Mouse (Mus musculus) kidney, postnatal 0 days (tissue): ENCODE data around the gene Gpr89. TPM values are rescaled to one million over a fixed set of nuclear protein-coding genes. Genes with fewer than 3 reads are reported as not detected.

Experiments used
- ATAC-seq: fragments of 200-750 bp; cut with Nextera tagmentation; replicated peaks from 2 replicates; pipeline ENCODE4 v1.8.0; 2017; ENCODE audit warnings: low read depth, moderate number of reproducible peaks, moderate TSS enrichment, moderate library complexity; ENCODE audit not compliant: low FRiP score
- DNase-seq: peaks from one replicate; pipeline ENCODE4 v3.0.0-alpha.2; 2016; ENCODE audit warnings: low spot score
- H3K27ac ChIP-seq: fragments of 300-500 bp; sonication (generic); 2 replicates; pipeline ENCODE4 v1.5.1; 2014; ENCODE audit warnings: mild to moderate bottlenecking
- H3K27me3 ChIP-seq: fragments of 300-500 bp; sonication (generic); 2 replicates; pipeline ENCODE4 v1.6.1; 2014; ENCODE audit warnings: low read length, mixed read lengths; ENCODE audit not compliant: insufficient read depth
- H3K36me3 ChIP-seq: fragments of 300-500 bp; sonication (generic); 2 replicates; pipeline ENCODE4 v1.6.1; 2014; ENCODE audit warnings: low read length, mixed read lengths; ENCODE audit not compliant: insufficient read depth
- H3K4me1 ChIP-seq: fragments of 300-500 bp; sonication (generic); replicated peaks from 2 replicates; pipeline ENCODE4 v1.6.1; 2014; ENCODE audit warnings: antibody characterized with exemption, low read length, mixed read lengths; ENCODE audit not compliant: insufficient read depth
- H3K4me2 ChIP-seq: fragments of 300-500 bp; sonication (generic); 2 replicates; pipeline ENCODE4 v1.6.1; 2014; ENCODE audit warnings: mild to moderate bottlenecking, low read length, moderate library complexity, mixed read lengths
- H3K4me3 ChIP-seq: fragments of 300-500 bp; sonication (generic); replicated peaks from 2 replicates; pipeline ENCODE4 v1.5.1; 2014; ENCODE audit warnings: low read depth, low read length
- H3K9ac ChIP-seq: fragments of 300-500 bp; sonication (generic); 2 replicates; pipeline ENCODE4 v1.6.1; 2014; ENCODE audit warnings: low read depth, low read length
- H3K9me3 ChIP-seq: fragments of 300-500 bp; sonication (generic); replicated peaks from 2 replicates; pipeline ENCODE4 v1.6.1; 2016; ENCODE audit warnings: low read length, inconsistent platforms, mixed read lengths
- CTCF ChIP-seq: IDR thresholded peaks from 2 replicates; pipeline ENCODE4 v1.5.1; 2016; ENCODE audit warnings: antibody characterized with exemption, low read depth, mild to moderate bottlenecking, moderate library complexity
- WGBS: fragments of 180-500 bp; shearing (Covaris S2); extraction: QIAGEN DNeasy Blood & Tissue Kit; methylation state at CpG from one replicate; pipeline ENCODE4 v1.1.7; 2014; 5-methylcytosine and 5-hydroxymethylcytosine counted together
- polyA plus RNA-seq: library from polyadenylated mRNA; unstranded; fragments of >200 nt; fragmentation: Nextera tagmentation; extraction: Ambion mirVana; gene quantifications from 2 replicates; pipeline ENCODE4 v1.2.1, GENCODE M21; 2015

Gpr89 gene
- 32.8 and 36.6 TPM in 2 replicates for polyA plus RNA-seq

GRCm38 (mm10) chr3:96904851-96905541 lies at the start of gene Gpr89:
Gpr89 (minus strand) TSS chr3:96905346.
- H3K27me3 ChIP-seq, result no peaks in the 10 kb centered on the region
- H3K27ac ChIP-seq, result no peak within 1 kb of the TSS
- H3K4me1 ChIP-seq, result no peaks in the 10 kb centered on the region
- H3K4me2 ChIP-seq, result peak within 1 kb of the TSS; percentile 76
- DNase-seq (peak; percentile 93), ATAC-seq (peak; percentile 96)
- TF ChIP-seq CTCF, result no peak
- no peaks in the 10 kb centered on the region for H3K36me3 ChIP-seq
- peak within 1 kb of the TSS; percentile 78 for H3K9ac ChIP-seq
- no peaks in the 10 kb centered on the region for H3K9me3 ChIP-seq
- under 1% methylated on average over 40 of the region's 40 CpGs for WGBS
- H3K4me3 ChIP-seq, result peak within 1 kb of the TSS; percentile 81

GRCm38 (mm10) chr3:96953489-96954233 lies 48.5 kb upstream of the Gpr89 start:
- no peak for TF ChIP-seq CTCF
- no peaks in the 10 kb centered on the region for H3K36me3 ChIP-seq
- no peak overlapping the region for H3K9ac ChIP-seq
- H3K4me3 ChIP-seq, result no peak overlapping the region
- DNase-seq, result peak; percentile 44
- H3K4me1 ChIP-seq, result no peaks in the 10 kb centered on the region
- no peaks in the 10 kb centered on the region for H3K9me3 ChIP-seq
- H3K27me3 ChIP-seq, result no peaks in the 10 kb centered on the region
- 0 out of 2 replicates have a peak, but pooled peaks have one; percentile 25 for ATAC-seq
- no peak overlapping the region for H3K27ac ChIP-seq
- H3K4me2 ChIP-seq, result peak overlapping the region; percentile 4; the same call in 1 of the 2 replicates
- WGBS, result 34% methylated on average over 14 of the region's 14 CpGs

GRCm38 (mm10) chr3:96942706-96943105 lies 37.6 kb upstream of the Gpr89 start:
- Histone ChIP-seq H3K9me3 (no peaks in the 10 kb centered on the region), H3K4me2 (no peak overlapping the region), H3K4me3 (no peak overlapping the region), H3K27ac (no peak overlapping the region), H3K36me3 (no peaks in the 10 kb centered on the region), H3K4me1 (no peaks in the 10 kb centered on the region), H3K27me3 (no peaks in the 10 kb centered on the region), H3K9ac (no peak overlapping the region)
- whole genome bisulfite sequencing, result 74% methylated on average over 2 of the region's 2 CpGs
- DNase-seq (no peak), ATAC-seq (no peak)
- no peak for TF ChIP-seq CTCF

GRCm38 (mm10) chr3:96938738-96939137 lies 33.6 kb upstream of the Gpr89 start:
- no peaks in the 10 kb centered on the region for H3K9me3 ChIP-seq

GRCm38 (mm10) chr3:96937606-96938005 lies 32.5 kb upstream of the Gpr89 start:
- DNase-seq, result no peak
- H3K4me2 ChIP-seq, result no peak overlapping the region

More at GRCm38 (mm10) chr3:96938738-96939137, 33.6 kb upstream of the Gpr89 start:
- peak; percentile 54 for ATAC-seq
- TF ChIP-seq CTCF, result peak; percentile 99
- H3K4me1 ChIP-seq, result no peaks in the 10 kb centered on the region
- no peak overlapping the region for H3K4me2 ChIP-seq
- H3K36me3 ChIP-seq, result no peaks in the 10 kb centered on the region
- H3K4me3 ChIP-seq, result no peak overlapping the region
- peak; percentile 94 for DNase-seq
- 10% methylated on average over 11 of the region's 11 CpGs for WGBS
- no peaks in the 10 kb centered on the region for H3K27me3 ChIP-seq
- H3K27ac ChIP-seq, result no peak overlapping the region
- H3K9ac ChIP-seq, result no peak overlapping the region

GRCm38 (mm10) chr3:96936241-96936640 lies 31.1 kb upstream of the Gpr89 start:
- H3K36me3 ChIP-seq, result no peaks in the 10 kb centered on the region
- H3K9me3 ChIP-seq, result no peaks in the 10 kb centered on the region
- H3K4me2 ChIP-seq, result no peak overlapping the region
- DNase-seq, result peak; percentile 94
- TF ChIP-seq CTCF, result peak; percentile 99
- H3K9ac ChIP-seq, result no peak overlapping the region
- peaks cover 1% of the 10 kb centered on the region; the same call in 1 of the 2 replicates for H3K4me1 ChIP-seq
- H3K27me3 ChIP-seq, result no peaks in the 10 kb centered on the region
- no peak for ATAC-seq
- no peak overlapping the region for H3K4me3 ChIP-seq
- WGBS, result 9% methylated on average over 6 of the region's 6 CpGs
- no peak overlapping the region for H3K27ac ChIP-seq

More at GRCm38 (mm10) chr3:96937606-96938005, 32.5 kb upstream of the Gpr89 start:
- Histone ChIP-seq H3K27ac (no peak overlapping the region), H3K9me3 (no peaks in the 10 kb centered on the region), H3K36me3 (no peaks in the 10 kb centered on the region), H3K9ac (no peak overlapping the region), H3K4me3 (no peak overlapping the region), H3K4me1 (no peaks in the 10 kb centered on the region), H3K27me3 (no peaks in the 10 kb centered on the region)
- 14% methylated on average over 5 of the region's 5 CpGs for WGBS
- ATAC-seq, result no peak
- TF ChIP-seq CTCF, result no peak
